Mouse (Mus musculus): ENCODE measurements around the gene Onecut1. TPM values are rescaled to one million over a fixed set of nuclear protein-coding genes. Genes with fewer than 3 reads are reported as not detected.

Gene Onecut1
- polyA plus RNA-seq (2015; fragmentation: Nextera tagmentation; extraction: Ambion mirVana), result 0.05 and 0.06 TPM in 2 replicates

- no peak within 1 kb of the TSS for H3K27ac ChIP-seq (ENCODE audit: low read length)
- H3K9me3 ChIP-seq (ENCODE audit: low read length), result no peaks in the 10 kb centered on the region
- peaks cover 99% of the 10 kb centered on the region for H3K27me3 ChIP-seq (ENCODE audit: insufficient read depth, low read length)
- peak; percentile 54; the same call in 1 of the 2 replicates for ATAC-seq (ENCODE audit: low FRiP score, low TSS enrichment)
- peak within 1 kb of the TSS; percentile 74 for H3K4me2 ChIP-seq (replicated peaks; ENCODE audit: low read depth, low read length)
- H3K4me3 ChIP-seq (ENCODE audit: low read length), result peak within 1 kb of the TSS; percentile 51
- H3K4me1 ChIP-seq (ENCODE audit: insufficient read depth, low read length), result peaks cover 23% of the 10 kb centered on the region
- WGBS, result under 1% methylated on average over 45 of the region's 45 CpGs
- no peaks in the 10 kb centered on the region for H3K36me3 ChIP-seq (ENCODE audit: insufficient read depth, low read length)
- H3K9ac ChIP-seq (replicated peaks; ENCODE audit: low read length), result no peak within 1 kb of the TSS; the same call in 1 of the 2 replicates
Observed at GRCm38 (mm10) chr9:74861561-74861980, at the start of gene Onecut1. Gene Onecut1, plus strand, starts transcription at chr9:74861921.

GRCm38 (mm10) chr9:74819736-74820511 lies 41.8 kb upstream of the Onecut1 start:
- no peak for ATAC-seq (ENCODE audit: low FRiP score, low TSS enrichment)
- Histone ChIP-seq H3K9ac (replicated peaks; ENCODE audit: low read length) (no peak overlapping the region), H3K4me2 (replicated peaks; ENCODE audit: low read depth, low read length) (no peak overlapping the region), H3K9me3 (ENCODE audit: low read length) (no peaks in the 10 kb centered on the region), H3K27ac (ENCODE audit: low read length) (no peak overlapping the region), H3K4me1 (ENCODE audit: insufficient read depth, low read length) (no peaks in the 10 kb centered on the region), H3K4me3 (ENCODE audit: low read length) (no peak overlapping the region), H3K36me3 (ENCODE audit: insufficient read depth, low read length) (no peaks in the 10 kb centered on the region), H3K27me3 (ENCODE audit: insufficient read depth, low read length) (no peaks in the 10 kb centered on the region)
- 59% methylated on average over 19 of the region's 19 CpGs for WGBS

GRCm38 (mm10) chr9:74825102-74825501 lies 36.6 kb upstream of the Onecut1 start:
- Histone ChIP-seq H3K4me1 (ENCODE audit: insufficient read depth, low read length) (no peaks in the 10 kb centered on the region), H3K9ac (replicated peaks; ENCODE audit: low read length) (no peak overlapping the region), H3K4me3 (ENCODE audit: low read length) (no peak overlapping the region), H3K36me3 (ENCODE audit: insufficient read depth, low read length) (no peaks in the 10 kb centered on the region), H3K9me3 (ENCODE audit: low read length) (no peaks in the 10 kb centered on the region), H3K27ac (ENCODE audit: low read length) (no peak overlapping the region), H3K4me2 (replicated peaks; ENCODE audit: low read depth, low read length) (no peak overlapping the region), H3K27me3 (ENCODE audit: insufficient read depth, low read length) (0 out of 2 replicates have a peak, but pooled peaks cover 3% of the 10 kb centered on the region)
- ATAC-seq (ENCODE audit: low FRiP score, low TSS enrichment), result no peak
- WGBS, result 84% methylated on average over 2 of the region's 2 CpGs

GRCm38 (mm10) chr9:74829206-74829605 lies 32.5 kb upstream of the Onecut1 start:
- Histone ChIP-seq H3K9me3 (ENCODE audit: low read length) (no peaks in the 10 kb centered on the region), H3K36me3 (ENCODE audit: insufficient read depth, low read length) (no peaks in the 10 kb centered on the region), H3K27me3 (ENCODE audit: insufficient read depth, low read length) (0 out of 2 replicates have a peak, but pooled peaks cover 3% of the 10 kb centered on the region), H3K9ac (replicated peaks; ENCODE audit: low read length) (no peak overlapping the region), H3K27ac (ENCODE audit: low read length) (no peak overlapping the region), H3K4me1 (ENCODE audit: insufficient read depth, low read length) (no peaks in the 10 kb centered on the region), H3K4me3 (ENCODE audit: low read length) (no peak overlapping the region), H3K4me2 (replicated peaks; ENCODE audit: low read depth, low read length) (no peak overlapping the region)
- no peak for ATAC-seq (ENCODE audit: low FRiP score, low TSS enrichment)
- 81% methylated on average over 3 of the region's 3 CpGs for WGBS

- no peaks in the 10 kb centered on the region for H3K36me3 ChIP-seq (ENCODE audit: insufficient read depth, low read length)
- no peak overlapping the region for H3K27ac ChIP-seq (ENCODE audit: low read length)
- peaks cover 31% of the 10 kb centered on the region for H3K27me3 ChIP-seq (ENCODE audit: insufficient read depth, low read length)
- no peaks in the 10 kb centered on the region for H3K4me1 ChIP-seq (ENCODE audit: insufficient read depth, low read length)
- ATAC-seq (ENCODE audit: low FRiP score, low TSS enrichment), result no peak
- no peak overlapping the region for H3K9ac ChIP-seq (replicated peaks; ENCODE audit: low read length)
- WGBS, result 83% methylated on average over 4 of the region's 4 CpGs
- H3K4me3 ChIP-seq (ENCODE audit: low read length), result no peak overlapping the region
- H3K4me2 ChIP-seq (replicated peaks; ENCODE audit: low read depth, low read length), result no peak overlapping the region
- H3K9me3 ChIP-seq (ENCODE audit: low read length), result peaks cover 7% of the 10 kb centered on the region; the same call in 1 of the 2 replicates
Observed at GRCm38 (mm10) chr9:74842890-74843289, 18.8 kb upstream of the Onecut1 start.

- WGBS, result 1% methylated on average over 31 of the region's 33 CpGs
- Histone ChIP-seq H3K27me3 (ENCODE audit: insufficient read depth, low read length) (peaks cover 74% of the 10 kb centered on the region), H3K4me2 (replicated peaks; ENCODE audit: low read depth, low read length) (no peak overlapping the region), H3K27ac (ENCODE audit: low read length) (no peak overlapping the region), H3K9me3 (ENCODE audit: low read length) (peaks cover 7% of the 10 kb centered on the region; the same call in 1 of the 2 replicates), H3K4me1 (ENCODE audit: insufficient read depth, low read length) (peaks cover 11% of the 10 kb centered on the region), H3K4me3 (ENCODE audit: low read length) (no peak overlapping the region), H3K36me3 (ENCODE audit: insufficient read depth, low read length) (no peaks in the 10 kb centered on the region), H3K9ac (replicated peaks; ENCODE audit: low read length) (no peak overlapping the region)
- peak; percentile 49 for ATAC-seq (ENCODE audit: low FRiP score, low TSS enrichment)
Observed at GRCm38 (mm10) chr9:74846867-74847830, 14.6 kb upstream of the Onecut1 start.

- no peak overlapping the region for H3K9ac ChIP-seq (replicated peaks; ENCODE audit: low read length)
- H3K4me2 ChIP-seq (replicated peaks; ENCODE audit: low read depth, low read length), result peak overlapping the region; percentile 57
- H3K27me3 ChIP-seq (ENCODE audit: insufficient read depth, low read length), result peaks cover 88% of the 10 kb centered on the region
- peaks cover 11% of the 10 kb centered on the region for H3K4me1 ChIP-seq (ENCODE audit: insufficient read depth, low read length)
- ATAC-seq (ENCODE audit: low FRiP score, low TSS enrichment), result no peak
- no peak overlapping the region for H3K27ac ChIP-seq (ENCODE audit: low read length)
- under 1% methylated on average over 46 of the region's 46 CpGs for WGBS
- peak overlapping the region; percentile 43 for H3K4me3 ChIP-seq (ENCODE audit: low read length)
- H3K9me3 ChIP-seq (ENCODE audit: low read length), result no peaks in the 10 kb centered on the region
- H3K36me3 ChIP-seq (ENCODE audit: insufficient read depth, low read length), result no peaks in the 10 kb centered on the region
Observed at GRCm38 (mm10) chr9:74848411-74849194, 13.1 kb upstream of the Onecut1 start.

GRCm38 (mm10) chr9:74849195-74849978 lies 12.3 kb upstream of the Onecut1 start:
- no peak for ATAC-seq (ENCODE audit: low FRiP score, low TSS enrichment)
- Histone ChIP-seq H3K9ac (replicated peaks; ENCODE audit: low read length) (no peak overlapping the region), H3K27me3 (ENCODE audit: insufficient read depth, low read length) (peaks cover 96% of the 10 kb centered on the region), H3K4me3 (ENCODE audit: low read length) (peak overlapping the region; percentile 43), H3K9me3 (ENCODE audit: low read length) (no peaks in the 10 kb centered on the region), H3K36me3 (ENCODE audit: insufficient read depth, low read length) (no peaks in the 10 kb centered on the region), H3K27ac (ENCODE audit: low read length) (no peak overlapping the region), H3K4me2 (replicated peaks; ENCODE audit: low read depth, low read length) (peak overlapping the region; percentile 57), H3K4me1 (ENCODE audit: insufficient read depth, low read length) (peaks cover 11% of the 10 kb centered on the region)
- WGBS, result under 1% methylated on average over 63 of the region's 63 CpGs
